Mouse (Mus musculus): ENCODE data around the gene Bahd1. TPM values are rescaled to one million over a fixed set of nuclear protein-coding genes. Genes with fewer than 3 reads are reported as not detected.

The Bahd1 gene
- polyA plus RNA-seq, 1 experiment, result 22.2 TPM

- peaks cover 18% of the 10 kb centered on the region; the same call in 1 of the 2 replicates for H3K4me1 ChIP-seq (ENCODE audit: control insufficient read depth, insufficient read depth, insufficient read length)
- H3K36me3 ChIP-seq (ENCODE audit: control insufficient read depth, insufficient read depth, low read length), result no peaks in the 10 kb centered on the region
- no peak for DNase-seq (ENCODE audit: low read depth in 1 of 2, low spot score in 2 of 2)
- no peak overlapping the region for H3K27ac ChIP-seq (ENCODE audit: insufficient read depth, low read length)
- H3K4me3 ChIP-seq (ENCODE audit: extremely low read depth, insufficient read depth, insufficient read length), result peak overlapping the region; percentile 51
- peaks cover 8% of the 10 kb centered on the region for H3K27me3 ChIP-seq (ENCODE audit: control insufficient read depth, insufficient read depth, low read length)
- no peak for TF ChIP-seq CTCF (IDR thresholded peaks at IDR 0.05; ENCODE audit: extremely low read depth, insufficient read depth, insufficient read length, insufficient replicate concordance)
- no peak for TF ChIP-seq POLR2A (IDR thresholded peaks at IDR 0.05; ENCODE audit: low read depth, low read length)
- 11% methylated on average over 7 of the region's 7 CpGs for WGBS
Observed at GRCm38 (mm10) chr2:118897392-118897791, 2.8 kb upstream of the Bahd1 start.

- no peak overlapping the region for H3K27ac ChIP-seq (ENCODE audit: insufficient read depth, low read length)
- no peaks in the 10 kb centered on the region for H3K36me3 ChIP-seq (ENCODE audit: control insufficient read depth, insufficient read depth, low read length)
- WGBS, result 7% methylated on average over 11 of the region's 11 CpGs
- DNase-seq (ENCODE audit: low read depth in 1 of 2, low spot score in 2 of 2), result no peak
- H3K4me1 ChIP-seq (ENCODE audit: control insufficient read depth, insufficient read depth, insufficient read length), result peaks cover 22% of the 10 kb centered on the region
- H3K4me3 ChIP-seq (ENCODE audit: extremely low read depth, insufficient read depth, insufficient read length), result no peak overlapping the region
- TF ChIP-seq POLR2A (IDR thresholded peaks at IDR 0.05; ENCODE audit: low read depth, low read length) (no peak), CTCF (IDR thresholded peaks at IDR 0.05; ENCODE audit: extremely low read depth, insufficient read depth, insufficient read length, insufficient replicate concordance) (no peak)
- H3K27me3 ChIP-seq (ENCODE audit: control insufficient read depth, insufficient read depth, low read length), result peaks cover 10% of the 10 kb centered on the region
Observed at GRCm38 (mm10) chr2:118897808-118898207, 2.4 kb upstream of the Bahd1 start.

GRCm38 (mm10) chr2:118898771-118899170 lies 1.4 kb upstream of the Bahd1 start:
- Histone ChIP-seq H3K27ac (ENCODE audit: insufficient read depth, low read length) (no peak overlapping the region), H3K4me1 (ENCODE audit: control insufficient read depth, insufficient read depth, insufficient read length) (peaks cover 25% of the 10 kb centered on the region), H3K27me3 (ENCODE audit: control insufficient read depth, insufficient read depth, low read length) (peaks cover 10% of the 10 kb centered on the region), H3K4me3 (ENCODE audit: extremely low read depth, insufficient read depth, insufficient read length) (no peak overlapping the region), H3K36me3 (ENCODE audit: control insufficient read depth, insufficient read depth, low read length) (no peaks in the 10 kb centered on the region)
- DNase-seq (ENCODE audit: low read depth in 1 of 2, low spot score in 2 of 2), result no peak
- no peak for TF ChIP-seq POLR2A (IDR thresholded peaks at IDR 0.05; ENCODE audit: low read depth, low read length)
- TF ChIP-seq CTCF (IDR thresholded peaks at IDR 0.05; ENCODE audit: extremely low read depth, insufficient read depth, insufficient read length, insufficient replicate concordance), result no peak
- WGBS, result 55% methylated on average over 4 of the region's 4 CpGs

- no peak for DNase-seq (ENCODE audit: low read depth in 1 of 2, low spot score in 2 of 2)
- Histone ChIP-seq H3K27ac (ENCODE audit: insufficient read depth, low read length) (no peak overlapping the region), H3K4me1 (ENCODE audit: control insufficient read depth, insufficient read depth, insufficient read length) (peaks cover 25% of the 10 kb centered on the region), H3K36me3 (ENCODE audit: control insufficient read depth, insufficient read depth, low read length) (no peaks in the 10 kb centered on the region), H3K27me3 (ENCODE audit: control insufficient read depth, insufficient read depth, low read length) (peaks cover 10% of the 10 kb centered on the region), H3K4me3 (ENCODE audit: extremely low read depth, insufficient read depth, insufficient read length) (no peak overlapping the region)
- 53% methylated on average over 7 of the region's 7 CpGs for WGBS
- TF ChIP-seq CTCF (IDR thresholded peaks at IDR 0.05; ENCODE audit: extremely low read depth, insufficient read depth, insufficient read length, insufficient replicate concordance), result no peak
- no peak for TF ChIP-seq POLR2A (IDR thresholded peaks at IDR 0.05; ENCODE audit: low read depth, low read length)
Observed at GRCm38 (mm10) chr2:118899306-118899705, 871 bp upstream of the Bahd1 start.

GRCm38 (mm10) chr2:118900826-118901140 lies 606 bp downstream of the Bahd1 start:
- H3K27ac ChIP-seq (ENCODE audit: insufficient read depth, low read length), result no peak overlapping the region
- H3K4me1 ChIP-seq (ENCODE audit: control insufficient read depth, insufficient read depth, insufficient read length), result peaks cover 33% of the 10 kb centered on the region
- DNase-seq (ENCODE audit: low read depth in 1 of 2, low spot score in 2 of 2), result no peak
- no peaks in the 10 kb centered on the region for H3K36me3 ChIP-seq (ENCODE audit: control insufficient read depth, insufficient read depth, low read length)
- under 1% methylated on average over 11 of the region's 11 CpGs for WGBS
- peaks cover 10% of the 10 kb centered on the region for H3K27me3 ChIP-seq (ENCODE audit: control insufficient read depth, insufficient read depth, low read length)
- no peak for TF ChIP-seq POLR2A (IDR thresholded peaks at IDR 0.05; ENCODE audit: low read depth, low read length)
- peak overlapping the region; percentile 51 for H3K4me3 ChIP-seq (ENCODE audit: extremely low read depth, insufficient read depth, insufficient read length)

GRCm38 (mm10) chr2:118901175-118902031 lies 1.2 kb downstream of the Bahd1 start:
- Histone ChIP-seq H3K27me3 (ENCODE audit: control insufficient read depth, insufficient read depth, low read length) (peaks cover 10% of the 10 kb centered on the region), H3K36me3 (ENCODE audit: control insufficient read depth, insufficient read depth, low read length) (no peaks in the 10 kb centered on the region), H3K4me3 (ENCODE audit: extremely low read depth, insufficient read depth, insufficient read length) (peak overlapping the region; percentile 94), H3K4me1 (ENCODE audit: control insufficient read depth, insufficient read depth, insufficient read length) (peaks cover 40% of the 10 kb centered on the region), H3K27ac (ENCODE audit: insufficient read depth, low read length) (peak overlapping the region; percentile 78)
- WGBS, result 1% methylated on average over 81 of the region's 120 CpGs
- peak; percentile 72 to 97 for DNase-seq (ENCODE audit: low read depth in 1 of 2, low spot score in 2 of 2)
- TF ChIP-seq CTCF (IDR thresholded peaks at IDR 0.05; ENCODE audit: extremely low read depth, insufficient read depth, insufficient read length, insufficient replicate concordance) (no peak), POLR2A (IDR thresholded peaks at IDR 0.05; ENCODE audit: low read depth, low read length) (peak; percentile 45; the same call in 1 of the 2 replicates)

Data from spleen, adult 2 months (tissue).